Mouse (Mus musculus) limb, embryonic 14.5 days (tissue): Measurements from ENCODE around the gene Ess2. TPM values are rescaled to one million over a fixed set of nuclear protein-coding genes. Genes with fewer than 3 reads are reported as not detected.

Experiments
- ATAC-seq: fragments of 200-750 bp; cut with Nextera tagmentation; 2 replicates; pipeline ENCODE4 v1.8.0; 2017; ENCODE audit warnings: low read depth, moderate number of reproducible peaks, moderate TSS enrichment; ENCODE audit not compliant: low FRiP score
- DNase-seq: peaks from one replicate; pipeline ENCODE4 v3.0.0-alpha.2; 2015; ENCODE audit warnings: low spot score
- H3K27ac ChIP-seq: fragments of 300-500 bp; sonication (generic); replicated peaks from 2 replicates; pipeline ENCODE4 v1.5.1; 2014; ENCODE audit warnings: low read depth, mild to moderate bottlenecking, low read length, moderate library complexity, mixed read lengths
- H3K27me3 ChIP-seq: fragments of 300-500 bp; sonication (generic); 2 replicates; pipeline ENCODE4 v1.6.1; 2014; ENCODE audit warnings: low read length, mixed read lengths; ENCODE audit not compliant: control insufficient read depth, insufficient read depth
- H3K36me3 ChIP-seq: fragments of 300-500 bp; sonication (generic); 2 replicates; pipeline ENCODE4 v1.6.1; 2014; ENCODE audit warnings: mild to moderate bottlenecking, low read length, moderate library complexity, mixed read lengths; ENCODE audit not compliant: control insufficient read depth, insufficient read depth
- H3K4me1 ChIP-seq: fragments of 300-500 bp; sonication (generic); 2 replicates; pipeline ENCODE4 v1.6.1; 2014; ENCODE audit warnings: antibody characterized with exemption, low read length, mixed read lengths; ENCODE audit not compliant: control insufficient read depth, insufficient read depth
- H3K4me2 ChIP-seq: fragments of 300-500 bp; sonication (generic); replicated peaks from 2 replicates; pipeline ENCODE4 v1.6.1; 2014; ENCODE audit warnings: low read depth, mild to moderate bottlenecking, low read length, moderate library complexity; ENCODE audit not compliant: severe bottlenecking
- H3K4me3 ChIP-seq: fragments of 300-500 bp; sonication (generic); replicated peaks from 2 replicates; pipeline ENCODE4 v1.5.1; 2014; ENCODE audit warnings: low read length
- H3K9ac ChIP-seq: fragments of 300-500 bp; sonication (generic); 2 replicates; pipeline ENCODE4 v1.6.1; 2014; ENCODE audit warnings: mild to moderate bottlenecking, low read depth, low read length, moderate library complexity; ENCODE audit not compliant: severe bottlenecking
- H3K9me3 ChIP-seq: fragments of 300-500 bp; sonication (generic); 2 replicates; pipeline ENCODE4 v1.6.1; 2016; ENCODE audit warnings: low read length; ENCODE audit not compliant: control insufficient read depth
- POLR2A ChIP-seq: fragments of 200-500 bp; IDR thresholded peaks from 2 replicates; pipeline ENCODE4 v1.8.0; 2012; ENCODE audit warnings: inconsistent platforms, mild to moderate bottlenecking, moderate library complexity, borderline replicate concordance; ENCODE audit not compliant: insufficient read depth, insufficient read length; ENCODE audit errors: extremely low read depth
- WGBS: fragments of 180-500 bp; shearing (Covaris S2); extraction: QIAGEN DNeasy Blood & Tissue Kit; methylation state at CpG from one replicate; pipeline ENCODE4 v1.1.7; 2014; 5-methylcytosine and 5-hydroxymethylcytosine counted together
- polyA plus RNA-seq, 2 experiments: library from polyadenylated mRNA; depleted of rRNA in 1 of 2; stranded (reverse) in 1 of 2; unstranded in 1 of 2; fragments of >200 nt; fragmentation: Nextera tagmentation in 1 of 2; extraction: Ambion mirVana in 1 of 2; gene quantifications; 2 replicates each; pipeline versions ENCODE4 v1.2.1 to v1.2.3; 2012 to 2014

The Ess2 gene
- polyA plus RNA-seq, 2 experiments: 33.5 to 38.7 TPM

DNA sequence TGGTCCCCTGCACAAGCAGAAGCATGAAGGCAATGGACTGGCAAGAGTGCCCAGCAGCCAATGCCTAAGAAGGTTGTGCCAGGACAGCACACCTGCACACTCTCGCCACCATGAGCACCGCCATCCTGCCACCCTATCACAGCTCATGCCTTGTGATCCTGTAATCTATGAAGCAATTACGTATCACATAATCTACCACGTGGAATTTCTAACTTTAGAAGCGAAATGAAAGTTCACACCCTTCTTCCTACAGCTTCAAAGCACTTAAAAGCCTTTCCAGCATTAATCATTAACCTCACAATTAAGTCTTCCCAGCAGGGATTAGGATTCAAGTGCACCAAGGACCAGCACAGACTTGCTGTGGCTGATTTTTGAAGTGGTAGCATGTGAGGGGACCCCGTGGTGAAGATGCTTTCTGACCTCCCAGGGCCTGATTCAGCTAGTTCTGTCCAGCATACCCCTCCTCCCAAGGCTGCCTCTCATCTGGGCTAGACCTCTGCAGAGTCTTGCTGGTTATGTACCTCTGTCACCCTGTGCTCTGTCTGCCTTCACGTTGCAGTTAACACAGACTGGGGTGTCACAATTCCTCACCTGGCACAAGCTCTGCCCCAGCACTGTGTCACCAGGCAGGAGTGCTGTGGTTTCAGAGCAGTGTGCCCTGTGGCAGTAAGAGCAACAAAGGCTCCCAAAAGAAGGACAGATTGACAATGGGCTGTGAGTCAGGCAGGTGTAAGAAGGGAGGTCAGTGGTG is 34.1 kb upstream of the Ess2 start:
- H3K9me3 ChIP-seq: no peaks in the 10 kb centered on the region
- no peaks in the 10 kb centered on the region for H3K36me3 ChIP-seq
- TF ChIP-seq POLR2A: no peak
- no peak for DNase-seq
- no peak overlapping the region for H3K4me3 ChIP-seq
- no peak overlapping the region for H3K27ac ChIP-seq
- no peak for ATAC-seq
- H3K4me1 ChIP-seq: no peaks in the 10 kb centered on the region
- no peak overlapping the region for H3K4me2 ChIP-seq
- WGBS: 51% methylated on average over 7 of the region's 7 CpGs
- no peak overlapping the region for H3K9ac ChIP-seq
- no peaks in the 10 kb centered on the region for H3K27me3 ChIP-seq

DNA sequence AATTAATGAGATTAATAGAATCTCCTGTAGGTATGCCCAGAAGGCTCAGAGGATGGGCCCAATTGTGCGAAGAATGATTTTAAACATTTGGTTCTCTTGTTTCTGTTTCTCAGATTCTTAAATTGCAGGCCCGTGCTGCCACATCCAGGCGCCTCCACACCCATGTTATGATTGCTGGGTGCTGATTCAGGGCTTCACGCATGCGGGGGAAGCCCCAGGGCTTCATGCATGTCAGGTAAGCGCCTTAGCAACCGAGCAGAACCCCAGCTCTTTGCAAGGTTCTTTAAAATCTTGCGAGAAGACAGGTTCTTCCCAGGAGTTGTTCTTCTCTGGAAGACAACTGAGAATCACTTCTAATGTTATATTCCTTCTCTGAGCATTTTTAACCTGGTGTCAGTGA is 32.3 kb upstream of the Ess2 start:
- 62% methylated on average over 8 of the region's 8 CpGs for WGBS
- ATAC-seq: no peak

DNA sequence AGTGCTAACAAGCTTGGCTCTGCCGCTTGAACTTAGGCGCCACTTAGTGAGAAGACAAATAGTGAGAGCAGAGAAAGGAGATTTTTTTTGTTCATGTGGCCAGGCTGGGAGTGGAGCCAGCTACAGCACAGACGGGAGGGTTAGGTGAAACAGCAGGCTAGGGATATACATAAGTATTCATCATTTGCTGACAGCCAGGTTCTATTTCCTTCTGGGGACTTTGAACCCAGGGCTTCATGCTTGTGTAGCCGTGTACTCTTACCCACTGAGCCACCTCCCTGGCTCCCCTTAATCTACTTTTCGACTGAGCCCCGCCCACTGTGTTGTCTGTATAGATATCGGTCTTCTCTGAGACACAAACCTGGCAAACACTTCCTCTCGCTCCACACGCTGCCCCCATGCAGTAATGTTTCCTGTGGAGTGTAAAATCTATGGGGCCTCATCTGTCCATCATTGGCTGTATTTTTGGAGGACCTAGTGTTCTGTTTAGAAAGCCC is 28.2 kb upstream of the Ess2 start:
- Histone ChIP-seq H3K4me3 (no peak overlapping the region), H3K4me1 (no peaks in the 10 kb centered on the region), H3K27me3 (no peaks in the 10 kb centered on the region), H3K4me2 (no peak overlapping the region), H3K9ac (no peak overlapping the region), H3K36me3 (no peaks in the 10 kb centered on the region), H3K27ac (no peak overlapping the region), H3K9me3 (no peaks in the 10 kb centered on the region)
- 66% methylated on average over 9 of the region's 9 CpGs for WGBS
- ATAC-seq (no peak), DNase-seq (no peak)
- no peak for TF ChIP-seq POLR2A

More for the DNA sequence above, 32.3 kb upstream of the Ess2 start:
- no peak overlapping the region for H3K4me3 ChIP-seq
- no peaks in the 10 kb centered on the region for H3K4me1 ChIP-seq
- H3K9me3 ChIP-seq: no peaks in the 10 kb centered on the region
- DNase-seq: no peak
- no peak overlapping the region for H3K9ac ChIP-seq
- no peaks in the 10 kb centered on the region for H3K36me3 ChIP-seq
- H3K27ac ChIP-seq: no peak overlapping the region
- H3K4me2 ChIP-seq: no peak overlapping the region
- no peaks in the 10 kb centered on the region for H3K27me3 ChIP-seq
- no peak for TF ChIP-seq POLR2A

DNA sequence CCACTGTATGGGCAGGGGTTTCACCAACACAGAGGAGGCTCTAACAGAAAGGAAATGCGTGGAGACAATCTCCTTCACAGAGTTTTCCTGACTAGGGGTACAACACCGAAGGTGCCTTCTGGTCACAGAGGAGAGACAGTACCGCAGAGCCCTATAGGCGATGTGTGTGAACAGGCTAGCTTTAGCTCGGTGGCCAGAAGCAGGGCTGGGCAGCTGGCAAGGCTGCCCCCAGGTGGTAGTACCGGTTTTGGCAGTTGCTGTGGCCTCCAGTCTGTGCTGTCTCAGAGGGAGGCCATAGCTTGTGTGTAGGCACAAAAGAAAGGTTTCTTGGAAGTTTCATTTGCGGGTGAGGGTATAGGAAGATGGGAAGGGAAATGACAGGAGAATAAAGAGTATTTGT is 27.7 kb upstream of the Ess2 start:
- Histone ChIP-seq H3K9me3 (no peaks in the 10 kb centered on the region), H3K4me3 (no peak overlapping the region), H3K4me2 (no peak overlapping the region), H3K27me3 (no peaks in the 10 kb centered on the region), H3K36me3 (no peaks in the 10 kb centered on the region), H3K9ac (no peak overlapping the region), H3K4me1 (no peaks in the 10 kb centered on the region), H3K27ac (no peak overlapping the region)
- ATAC-seq: no peak; the same call in 1 of the 2 replicates
- WGBS: 12% methylated on average over 7 of the region's 7 CpGs
- no peak for TF ChIP-seq POLR2A
- DNase-seq: peak; percentile 59

DNA sequence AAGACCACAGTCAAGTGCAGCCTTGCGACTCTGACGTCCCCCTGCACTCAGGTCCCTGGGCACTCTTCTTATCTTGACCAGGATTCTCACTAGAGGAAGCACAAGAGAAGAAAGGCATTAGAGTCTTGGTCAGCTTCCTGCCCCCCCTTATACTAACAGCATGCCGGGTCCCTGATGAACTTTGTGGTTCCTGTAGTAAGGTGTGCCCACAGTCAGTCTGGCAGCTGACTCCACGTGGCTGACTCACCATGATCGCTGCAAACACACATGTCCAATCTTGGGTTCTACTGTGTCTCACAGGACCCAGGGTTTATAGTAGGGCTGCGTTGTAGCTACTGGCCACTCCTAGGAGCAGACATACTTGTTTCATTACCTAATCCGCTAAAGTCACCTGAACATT is 27.0 kb upstream of the Ess2 start:
- H3K27me3 ChIP-seq: no peaks in the 10 kb centered on the region
- no peaks in the 10 kb centered on the region for H3K4me1 ChIP-seq
- H3K9ac ChIP-seq: no peak overlapping the region
- DNase-seq (no peak), ATAC-seq (no peak)
- H3K36me3 ChIP-seq: no peaks in the 10 kb centered on the region
- H3K4me2 ChIP-seq: no peak overlapping the region
- TF ChIP-seq POLR2A: no peak
- no peak overlapping the region for H3K4me3 ChIP-seq
- H3K9me3 ChIP-seq: no peaks in the 10 kb centered on the region
- H3K27ac ChIP-seq: no peak overlapping the region
- WGBS: 74% methylated on average over 7 of the region's 7 CpGs
